Mouse (Mus musculus): ENCODE measurements at regions not wholly inside any gene's neighbourhood (a gene's known extent, or its start where the extent isn't known, plus 50 kb on each side); places are given as distances from the start of the nearest gene placed in this dataset.
"Not testable (repeated sequence)": the region's sequence is repeated elsewhere in the genome, so short reads cannot be mapped to it uniquely, and the experiment has no call there.

GRCm38 (mm10) chr9:78769168-78769567 is 153.8 kb downstream of the Cd109 start:
- peak in 1 of 2 experiments; percentile 20 for DNase-seq (ENCODE audit: extremely low spot score in 1 of 2, low spot score in 1 of 2)

GRCm38 (mm10) chr9:78773936-78774335 is 158.6 kb downstream of the Cd109 start:
- no peak for DNase-seq (ENCODE audit: extremely low spot score in 1 of 2, low spot score in 1 of 2)

- DNase-seq (ENCODE audit: extremely low spot score in 1 of 2, low spot score in 1 of 2), result peak; percentile 9 to 49
Observed at GRCm38 (mm10) chr9:78775462-78775861, 160.1 kb downstream of the Cd109 start.

- no peak for DNase-seq (ENCODE audit: extremely low spot score in 1 of 2, low spot score in 1 of 2)
Observed at GRCm38 (mm10) chr9:78780595-78780994, 165.2 kb downstream of the Cd109 start.

GRCm38 (mm10) chr9:78782297-78782696 is 167.0 kb downstream of the Cd109 start:
- no peak for DNase-seq (ENCODE audit: extremely low spot score in 1 of 2, low spot score in 1 of 2)

- no peak for DNase-seq (ENCODE audit: extremely low spot score in 1 of 2, low spot score in 1 of 2)
Observed at GRCm38 (mm10) chr9:78782860-78783259, 167.5 kb downstream of the Cd109 start.

GRCm38 (mm10) chr9:78787866-78788265 is 172.5 kb downstream of the Cd109 start:
- DNase-seq (ENCODE audit: extremely low spot score in 1 of 2, low spot score in 1 of 2), result no peak

- DNase-seq (ENCODE audit: extremely low spot score in 1 of 2, low spot score in 1 of 2), result no peak
Observed at GRCm38 (mm10) chr9:78789703-78790102, 174.4 kb downstream of the Cd109 start.

GRCm38 (mm10) chr9:78790155-78790554 is 174.8 kb downstream of the Cd109 start:
- no peak for DNase-seq (ENCODE audit: extremely low spot score in 1 of 2, low spot score in 1 of 2)

GRCm38 (mm10) chr9:78795801-78796200 is 180.5 kb downstream of the Cd109 start:
- DNase-seq (ENCODE audit: extremely low spot score in 1 of 2, low spot score in 1 of 2), result no peak

GRCm38 (mm10) chr9:78817221-78817620 is 201.9 kb downstream of the Cd109 start:
- no peak for DNase-seq (ENCODE audit: extremely low spot score in 1 of 2, low spot score in 1 of 2)

GRCm38 (mm10) chr9:78821554-78822212 is 206.3 kb downstream of the Cd109 start:
- DNase-seq (ENCODE audit: extremely low spot score in 1 of 2, low spot score in 1 of 2), result not testable (repeated sequence)

- no peak for DNase-seq (ENCODE audit: extremely low spot score in 1 of 2, low spot score in 1 of 2)
Observed at GRCm38 (mm10) chr9:78844969-78845683, 229.8 kb downstream of the Cd109 start.

- no peak for DNase-seq (ENCODE audit: extremely low spot score in 1 of 2, low spot score in 1 of 2)
Observed at GRCm38 (mm10) chr9:78846110-78846509, 230.8 kb downstream of the Cd109 start.

- no peak for DNase-seq (ENCODE audit: extremely low spot score in 1 of 2, low spot score in 1 of 2)
Observed at GRCm38 (mm10) chr9:78847890-78848563, 232.7 kb downstream of the Cd109 start.

- DNase-seq (ENCODE audit: extremely low spot score in 1 of 2, low spot score in 1 of 2), result not testable (repeated sequence)
Observed at GRCm38 (mm10) chr9:78848564-78848893, 233.2 kb downstream of the Cd109 start.

GRCm38 (mm10) chr9:78856981-78857380 is 241.6 kb downstream of the Cd109 start:
- DNase-seq (ENCODE audit: extremely low spot score in 1 of 2, low spot score in 1 of 2), result no peak

GRCm38 (mm10) chr9:78859956-78860355 is 244.6 kb downstream of the Cd109 start:
- DNase-seq (ENCODE audit: extremely low spot score in 1 of 2, low spot score in 1 of 2), result no peak

- no peak for DNase-seq (ENCODE audit: extremely low spot score in 1 of 2, low spot score in 1 of 2)
Observed at GRCm38 (mm10) chr9:78872561-78872960, 257.2 kb downstream of the Cd109 start.

GRCm38 (mm10) chr9:78879955-78880642 is 264.8 kb downstream of the Cd109 start:
- peak; percentile 32 to 38 for DNase-seq (ENCODE audit: extremely low spot score in 1 of 2, low spot score in 1 of 2)
